Mouse (Mus musculus): ENCODE measurements around the gene Ctsa.

DNA sequence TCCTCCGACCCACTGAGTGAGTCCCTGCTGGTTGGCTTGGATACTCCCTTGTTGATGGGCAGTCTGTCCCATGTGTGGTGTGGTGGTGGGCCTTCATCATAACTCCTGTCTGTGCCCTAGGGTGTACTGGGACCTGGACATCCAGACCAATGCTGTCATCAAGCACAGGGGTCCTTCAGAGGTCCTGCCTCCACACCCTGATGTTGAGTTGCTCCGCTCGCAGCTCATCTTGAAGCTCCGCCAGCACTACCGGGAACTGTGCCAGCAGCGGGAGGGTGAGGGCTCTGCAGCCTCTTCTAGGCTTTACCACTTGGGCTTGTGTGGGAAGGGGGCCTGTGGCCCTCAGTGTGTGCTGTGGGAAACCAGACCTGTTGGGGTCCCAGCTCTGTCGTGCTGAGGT is 53.1 kb downstream of the Ctsa start:
- TF ChIP-seq POLR2A (IDR thresholded peaks at IDR 0.05; ENCODE audit: control insufficient read depth, low read depth, low read length) (no peak), CTCF (IDR thresholded peaks at IDR 0.05; ENCODE audit: control insufficient read depth, insufficient read depth, insufficient replicate concordance, low read depth, low read length) (no peak)
